Mouse (Mus musculus): ENCODE measurements around the gene Eif4enif1.
"Not testable (repeated sequence)": the region's sequence is repeated elsewhere in the genome, so short reads cannot be mapped to it uniquely, and the experiment has no call there.

DNA sequence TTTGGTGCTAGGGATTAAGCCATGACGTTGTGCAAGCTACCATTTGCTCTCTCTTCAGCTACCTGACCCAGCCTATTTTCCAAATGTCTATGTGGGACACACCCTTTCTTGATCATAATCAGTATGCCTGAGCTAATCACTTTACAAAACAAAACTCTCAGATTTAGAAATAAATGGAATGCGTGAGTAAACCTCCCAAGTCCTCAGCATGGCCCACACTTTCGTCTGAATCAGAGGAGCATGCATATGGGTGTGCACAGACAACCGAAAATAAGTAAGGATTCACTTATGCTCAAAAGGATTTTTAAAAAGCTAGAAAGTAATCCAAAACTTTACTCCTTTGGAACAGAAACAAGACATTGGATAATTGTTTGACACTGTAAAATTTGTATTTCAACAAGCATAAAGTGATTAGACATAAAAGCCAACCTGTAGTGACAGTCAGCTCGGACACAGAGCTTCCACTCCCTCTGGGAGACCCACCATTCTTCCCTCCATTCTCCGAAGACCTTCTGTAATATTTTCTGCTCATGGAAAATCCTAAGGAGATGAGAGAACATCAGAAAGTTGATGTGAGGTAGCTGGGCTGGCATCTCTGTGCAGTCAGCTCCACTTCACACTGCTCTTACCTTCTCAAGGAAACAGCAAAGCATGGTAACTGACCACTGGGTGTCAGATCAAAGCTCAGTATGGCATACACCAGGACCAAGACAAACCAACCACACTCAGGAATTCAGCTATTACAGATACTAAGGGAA lies 23.0 kb upstream of the Eif4enif1 start:
- not testable (repeated sequence) for TF ChIP-seq MAX (IDR thresholded peaks at IDR 0.05); CTCF (IDR thresholded peaks at IDR 0.05; ENCODE audit: control insufficient read depth, insufficient read depth, insufficient read length); USF1 (IDR thresholded peaks at IDR 0.05; ENCODE audit: low read depth); MYOG (IDR thresholded peaks at IDR 0.05; ENCODE audit: control insufficient read depth, extremely low read depth, insufficient read length); FOSL1 (IDR thresholded peaks at IDR 0.05; ENCODE audit: insufficient read depth, low read length, poor library complexity, severe bottlenecking)
